Mouse (Mus musculus) ovary, postnatal 14 days (tissue): ENCODE results near the gene Lmtk2.

ENCODE experiments used
- DNase-seq: peaks from one replicate; pipeline ENCODE4 v3.0.0; 2022; ENCODE audit warnings: low spot score

Gene Lmtk2

GRCm38 (mm10) chr5:144100149-144100935 is at the start of gene Lmtk2:
Gene Lmtk2 (plus strand): TSS chr5:144100436.
- peak; percentile 97 for DNase-seq

GRCm38 (mm10) chr5:144051268-144051667 is 49.0 kb upstream of the Lmtk2 start:
- no peak for DNase-seq

GRCm38 (mm10) chr5:144053450-144053849 is 46.8 kb upstream of the Lmtk2 start:
- no peak for DNase-seq

GRCm38 (mm10) chr5:144054340-144054739 is 45.9 kb upstream of the Lmtk2 start:
- no peak for DNase-seq

GRCm38 (mm10) chr5:144064093-144064492 is 36.1 kb upstream of the Lmtk2 start:
- no peak for DNase-seq

GRCm38 (mm10) chr5:144066036-144066435 is 34.2 kb upstream of the Lmtk2 start:
- DNase-seq: no peak

GRCm38 (mm10) chr5:144070064-144070463 is 30.2 kb upstream of the Lmtk2 start:
- DNase-seq: no peak

GRCm38 (mm10) chr5:144071249-144071648 is 29.0 kb upstream of the Lmtk2 start:
- no peak for DNase-seq

GRCm38 (mm10) chr5:144077541-144077940 is 22.7 kb upstream of the Lmtk2 start:
- DNase-seq: no peak

- no peak for DNase-seq
These were observed 19.4 kb upstream of the Lmtk2 start for GRCm38 (mm10) chr5:144080886-144081285.

- DNase-seq: no peak
These were observed 18.2 kb upstream of the Lmtk2 start for GRCm38 (mm10) chr5:144082006-144082405.

GRCm38 (mm10) chr5:144083521-144083920 is 16.7 kb upstream of the Lmtk2 start:
- no peak for DNase-seq

- DNase-seq: no peak
These were observed 16.0 kb upstream of the Lmtk2 start for GRCm38 (mm10) chr5:144084271-144084670.

- DNase-seq: no peak
These were observed 14.5 kb upstream of the Lmtk2 start for GRCm38 (mm10) chr5:144085696-144086095.

GRCm38 (mm10) chr5:144086494-144086893 is 13.7 kb upstream of the Lmtk2 start:
- DNase-seq: no peak

GRCm38 (mm10) chr5:144088354-144088753 is 11.9 kb upstream of the Lmtk2 start:
- no peak for DNase-seq

GRCm38 (mm10) chr5:144095461-144095970 is 4.7 kb upstream of the Lmtk2 start:
- no peak for DNase-seq

GRCm38 (mm10) chr5:144097902-144098639 is 2.2 kb upstream of the Lmtk2 start:
- DNase-seq: no peak

- DNase-seq: no peak
These were observed 1.7 kb upstream of the Lmtk2 start for GRCm38 (mm10) chr5:144098640-144098929.

GRCm38 (mm10) chr5:144100948-144101347 is 712 bp downstream of the Lmtk2 start:
- DNase-seq: no peak

GRCm38 (mm10) chr5:144105070-144105469 is 4.8 kb downstream of the Lmtk2 start:
- no peak for DNase-seq

- DNase-seq: no peak
These were observed 5.4 kb downstream of the Lmtk2 start for GRCm38 (mm10) chr5:144105471-144106129.

- DNase-seq: no peak
These were observed 5.9 kb downstream of the Lmtk2 start for GRCm38 (mm10) chr5:144106130-144106510.
